Mouse (Mus musculus) heart, adult 11 months (tissue): ENCODE results near the gene Tnfsf4.
A peak's percentile ranks its signal among the peaks of the same experiment; 100 is the strongest.

Experiments used
- DNase-seq: peaks from one replicate; pipeline ENCODE4 v3.0.0; 2022

Tnfsf4 gene

DNA sequence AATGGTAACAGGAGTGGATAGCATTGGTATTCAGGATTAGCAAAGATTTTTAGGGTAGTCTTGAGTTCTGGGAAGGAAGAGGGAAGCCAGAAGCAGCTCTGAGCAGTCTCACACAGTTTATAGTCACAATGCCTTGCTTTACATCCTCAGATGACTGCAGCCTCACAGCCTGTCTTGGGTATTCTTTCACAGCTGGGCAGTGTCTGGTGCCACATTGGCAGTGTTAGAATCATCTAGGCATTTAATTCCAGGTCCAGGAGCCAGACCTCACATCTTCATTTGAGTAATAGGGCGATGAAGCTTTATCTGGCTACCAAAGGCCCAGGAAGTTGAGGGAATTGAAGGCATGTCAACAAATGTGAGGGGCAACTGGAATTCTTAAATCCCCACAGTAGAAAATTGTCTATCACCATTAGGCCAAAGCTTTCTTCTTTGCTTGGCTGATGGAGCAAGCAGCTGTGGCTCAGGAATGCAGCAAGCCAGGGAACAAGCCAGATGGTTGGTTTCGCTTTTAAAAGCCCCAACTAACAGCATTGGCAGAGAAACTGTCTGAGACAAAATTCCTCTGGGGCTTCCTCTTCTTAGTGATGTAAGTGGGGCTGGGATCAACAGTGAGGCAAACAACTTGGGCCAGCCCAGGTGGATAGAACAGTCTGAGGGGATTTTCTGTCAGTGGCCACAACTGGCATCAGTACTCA is 68.3 kb downstream of the Tnfsf4 start:
- DNase-seq, result peak; percentile 98
